Mouse (Mus musculus) ES-Bruce4 (cell line): ENCODE measurements at regions not wholly inside any gene's neighbourhood (a gene's known extent, or its start where the extent isn't known, plus 50 kb on each side); places are given as distances from the start of the nearest gene placed in this dataset.

Source experiments
- H3K27ac ChIP-seq: 2 replicates; pipeline ENCODE4 v1.5.1; 2012; ENCODE audit warnings: low read length, inconsistent platforms; ENCODE audit not compliant: insufficient read depth
- H3K27me3 ChIP-seq: 2 replicates; pipeline ENCODE4 v1.6.1; 2012; ENCODE audit warnings: mild to moderate bottlenecking, low read length, inconsistent platforms; ENCODE audit not compliant: control insufficient read depth, poor library complexity, insufficient read depth, severe bottlenecking
- H3K36me3 ChIP-seq: 2 replicates; pipeline ENCODE4 v1.6.1; 2012; ENCODE audit warnings: inconsistent platforms, mild to moderate bottlenecking, low read length, moderate library complexity; ENCODE audit not compliant: control insufficient read depth, poor library complexity, insufficient read depth, severe bottlenecking
- H3K4me1 ChIP-seq: one replicate; pipeline ENCODE4 v1.8.1; 2011; ENCODE audit warnings: low read length; ENCODE audit not compliant: control insufficient read depth, insufficient read depth
- H3K4me3 ChIP-seq: 2 replicates; pipeline ENCODE4 v1.5.1; 2011; ENCODE audit warnings: low read depth, mild to moderate bottlenecking, low read length
- H3K9ac ChIP-seq: 2 replicates; pipeline ENCODE4 v1.6.1; 2012; ENCODE audit warnings: low read depth, mild to moderate bottlenecking, inconsistent platforms; ENCODE audit not compliant: poor library complexity, severe bottlenecking
- H3K9me3 ChIP-seq: replicated peaks from 2 replicates; pipeline ENCODE4 v1.6.1; 2012; ENCODE audit warnings: mild to moderate bottlenecking, low read length, inconsistent platforms; ENCODE audit not compliant: control insufficient read depth, poor library complexity, insufficient read depth, severe bottlenecking
- CTCF ChIP-seq: IDR thresholded peaks from one replicate; pipeline ENCODE4 v1.8.1; 2011; ENCODE audit warnings: low read depth, low read length
- EP300 ChIP-seq: IDR thresholded peaks from 2 replicates; pipeline ENCODE4 v1.6.1; 2011; ENCODE audit warnings: low read depth, low read length; ENCODE audit not compliant: insufficient read depth
- POLR2A ChIP-seq: IDR thresholded peaks from one replicate; pipeline ENCODE4 v1.8.1; 2011; ENCODE audit warnings: low read length; ENCODE audit not compliant: insufficient read depth

DNA sequence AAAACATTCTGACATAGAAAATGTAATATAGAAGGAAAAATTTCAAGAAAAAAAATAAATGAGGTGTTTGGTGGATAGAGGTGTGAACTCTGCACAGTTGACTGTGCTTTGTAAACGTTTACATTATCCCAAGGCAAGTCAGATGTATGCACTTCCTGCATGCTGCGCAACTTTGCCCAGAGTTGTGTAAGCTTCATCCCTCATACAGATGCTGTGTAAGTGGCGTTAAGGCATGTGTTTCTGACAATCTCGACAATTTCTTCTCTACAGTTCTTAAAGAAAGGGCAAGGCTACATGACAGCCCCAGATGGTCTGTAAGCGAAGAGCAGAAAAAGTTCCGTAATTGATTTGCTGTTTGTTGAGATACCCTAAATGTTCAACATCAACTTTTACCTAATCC, 476.6 kb upstream of the Pitx2 start:
- Histone ChIP-seq H3K9ac (no peak overlapping the region), H3K36me3 (no peaks in the 10 kb centered on the region), H3K4me1 (no peaks in the 10 kb centered on the region), H3K27me3 (no peaks in the 10 kb centered on the region), H3K27ac (no peak overlapping the region), H3K9me3 (no peaks in the 10 kb centered on the region), H3K4me3 (no peak overlapping the region)
- no peak for TF ChIP-seq POLR2A
- no peak for TF ChIP-seq CTCF
- no peak for TF ChIP-seq EP300

DNA sequence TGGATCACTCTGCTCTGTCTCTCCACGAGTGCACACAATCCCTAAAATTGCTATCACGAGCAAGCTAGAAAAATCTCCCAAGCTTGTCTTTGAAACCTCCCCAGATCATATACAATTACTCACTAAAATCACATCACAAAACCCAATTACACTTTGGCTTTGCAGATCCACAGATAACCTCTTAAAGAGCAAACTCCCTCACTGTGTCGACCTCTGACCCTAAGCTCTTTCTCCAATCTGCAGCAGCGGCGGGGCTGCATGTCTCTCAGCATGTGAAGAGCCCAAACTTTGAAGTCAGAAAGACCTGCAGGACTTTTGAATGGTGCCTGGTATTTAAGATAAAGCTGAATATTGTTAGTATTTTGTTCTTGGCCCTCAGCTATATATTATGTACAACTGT, 479.4 kb upstream of the Pitx2 start:
- no peak for TF ChIP-seq CTCF
- H3K9me3 ChIP-seq = no peaks in the 10 kb centered on the region
- H3K27me3 ChIP-seq = no peaks in the 10 kb centered on the region

DNA sequence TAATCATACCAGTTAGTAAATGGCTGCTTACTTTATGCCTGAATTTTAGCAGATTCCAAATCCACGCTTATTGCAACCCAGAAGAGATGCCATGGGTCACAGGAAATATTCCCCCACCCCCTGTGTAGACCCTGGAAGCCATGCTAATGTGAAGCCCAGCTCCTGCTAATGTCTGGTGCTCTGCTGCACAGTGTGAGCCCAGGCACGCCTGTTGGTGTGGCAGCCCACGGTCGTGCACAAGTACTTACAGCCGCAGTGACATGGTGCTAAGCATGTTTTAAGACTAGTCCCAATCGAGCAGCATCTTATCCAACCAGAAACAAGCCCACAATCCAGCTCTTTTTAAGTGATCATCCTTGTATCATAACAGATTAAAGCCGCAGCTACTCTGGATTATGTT, 480.5 kb upstream of the Pitx2 start:
- TF ChIP-seq CTCF = no peak
- TF ChIP-seq POLR2A = no peak
- TF ChIP-seq EP300 = no peak
- no peaks in the 10 kb centered on the region for H3K27me3 ChIP-seq
- H3K9me3 ChIP-seq = no peaks in the 10 kb centered on the region
- no peak overlapping the region for H3K4me3 ChIP-seq
- no peak overlapping the region for H3K27ac ChIP-seq
- H3K36me3 ChIP-seq = no peaks in the 10 kb centered on the region
- H3K9ac ChIP-seq = no peak overlapping the region
- H3K4me1 ChIP-seq = no peaks in the 10 kb centered on the region

More for the DNA sequence above, 479.4 kb upstream of the Pitx2 start:
- H3K4me3 ChIP-seq = no peak overlapping the region
- H3K4me1 ChIP-seq = no peaks in the 10 kb centered on the region
- no peak overlapping the region for H3K27ac ChIP-seq
- H3K36me3 ChIP-seq = no peaks in the 10 kb centered on the region
- no peak overlapping the region for H3K9ac ChIP-seq

DNA sequence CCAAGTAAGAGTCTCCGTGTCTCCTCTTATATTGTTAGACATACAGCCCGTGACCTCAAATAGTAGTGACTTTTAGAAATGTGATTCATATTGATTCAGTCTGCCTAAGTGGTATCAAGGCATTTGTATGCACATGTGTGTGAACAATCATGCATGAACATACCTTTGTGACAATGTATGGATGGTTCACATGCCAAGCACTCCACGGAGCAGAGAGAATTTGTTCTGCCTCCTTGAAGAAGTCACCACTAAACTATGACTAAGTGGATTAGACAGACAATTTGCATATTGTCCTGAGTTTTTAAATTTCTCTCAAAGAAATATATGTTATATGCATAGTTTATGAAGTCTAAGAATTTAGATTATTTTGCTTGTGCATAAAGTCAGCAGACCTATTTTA, 492.4 kb upstream of the Pitx2 start:
- no peaks in the 10 kb centered on the region for H3K36me3 ChIP-seq
- H3K4me1 ChIP-seq = no peaks in the 10 kb centered on the region
- TF ChIP-seq POLR2A = no peak
- TF ChIP-seq CTCF = no peak
- no peak for TF ChIP-seq EP300
- no peaks in the 10 kb centered on the region for H3K9me3 ChIP-seq
- H3K9ac ChIP-seq = no peak overlapping the region
- H3K4me3 ChIP-seq = no peak overlapping the region
- no peaks in the 10 kb centered on the region for H3K27me3 ChIP-seq
- no peak overlapping the region for H3K27ac ChIP-seq

DNA sequence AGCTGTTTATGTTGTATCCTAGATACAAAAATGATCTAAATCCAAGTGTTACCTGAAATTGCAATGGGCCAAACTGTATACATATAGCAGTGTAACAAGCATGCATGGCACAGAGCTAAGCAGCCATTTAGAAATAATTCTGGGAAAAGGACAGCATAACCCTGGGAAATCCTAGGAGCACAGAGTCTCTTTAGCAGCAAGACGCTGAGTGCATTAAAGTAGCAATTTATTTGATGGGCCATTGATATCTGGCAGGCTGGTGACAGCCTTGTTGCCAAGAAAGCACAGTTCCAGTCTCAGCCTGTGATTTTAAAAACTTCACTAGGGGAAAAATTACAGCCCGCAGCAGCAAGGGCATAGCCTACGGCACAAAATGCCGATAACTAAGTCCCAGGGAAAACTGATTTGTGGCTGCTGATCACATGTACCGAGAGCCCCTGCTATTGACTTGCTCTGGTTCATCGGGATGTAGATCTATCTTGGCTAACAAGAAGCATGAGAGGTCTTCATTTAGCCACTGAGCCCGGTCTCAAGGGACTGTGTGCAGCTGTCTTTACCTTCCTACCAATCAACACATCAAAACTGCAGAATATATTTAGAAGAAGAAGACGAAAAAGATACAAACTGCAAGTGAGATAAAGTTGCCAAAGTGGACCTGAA, 531.1 kb upstream of the Pitx2 start:
- Histone ChIP-seq H3K9me3 (no peaks in the 10 kb centered on the region), H3K4me1 (no peaks in the 10 kb centered on the region)
- no peak for TF ChIP-seq CTCF
- TF ChIP-seq POLR2A = no peak
- TF ChIP-seq EP300 = no peak

DNA sequence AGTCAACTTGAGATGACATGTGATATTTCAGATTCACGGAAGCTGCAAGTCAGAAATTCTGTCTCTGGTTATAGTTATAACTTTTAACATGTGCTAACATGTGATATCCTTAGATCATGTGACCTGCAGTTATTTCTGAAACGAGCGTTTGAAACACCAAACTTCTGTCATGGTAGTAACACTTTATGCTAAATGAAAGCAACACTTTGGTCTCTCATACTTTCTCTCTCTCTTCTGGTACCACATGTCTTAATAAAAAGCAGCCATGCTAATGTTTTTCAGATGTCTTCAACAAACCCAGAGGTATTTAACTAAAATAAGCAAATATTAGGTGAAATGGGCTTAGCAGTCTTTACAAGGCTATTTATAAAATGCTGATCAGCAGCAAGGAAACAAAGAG, 534.5 kb upstream of the Pitx2 start:
- H3K27me3 ChIP-seq = no peaks in the 10 kb centered on the region; the same call in 1 of the 2 replicates
- no peaks in the 10 kb centered on the region for H3K9me3 ChIP-seq
- TF ChIP-seq POLR2A = no peak
- no peak for TF ChIP-seq CTCF
- no peak for TF ChIP-seq EP300
- no peaks in the 10 kb centered on the region for H3K36me3 ChIP-seq
- no peak overlapping the region for H3K9ac ChIP-seq
- no peak overlapping the region for H3K27ac ChIP-seq
- H3K4me1 ChIP-seq = no peaks in the 10 kb centered on the region
- no peak overlapping the region for H3K4me3 ChIP-seq

More for the DNA sequence above, 531.1 kb upstream of the Pitx2 start:
- Histone ChIP-seq H3K4me3 (no peak overlapping the region), H3K36me3 (no peaks in the 10 kb centered on the region), H3K27ac (no peak overlapping the region), H3K9ac (no peak overlapping the region), H3K27me3 (no peaks in the 10 kb centered on the region)
